Mouse (Mus musculus) embryo, embryonic 9.5 days (tissue): ENCODE measurements around the gene Itih2.
A peak's percentile ranks its signal among the peaks of the same experiment; 100 is the strongest.

Experiments used
- DNase-seq: peaks from one replicate; pipeline ENCODE4 v3.0.0-alpha.2; 2017; ENCODE audit errors: extremely low spot score

The Itih2 gene

DNA sequence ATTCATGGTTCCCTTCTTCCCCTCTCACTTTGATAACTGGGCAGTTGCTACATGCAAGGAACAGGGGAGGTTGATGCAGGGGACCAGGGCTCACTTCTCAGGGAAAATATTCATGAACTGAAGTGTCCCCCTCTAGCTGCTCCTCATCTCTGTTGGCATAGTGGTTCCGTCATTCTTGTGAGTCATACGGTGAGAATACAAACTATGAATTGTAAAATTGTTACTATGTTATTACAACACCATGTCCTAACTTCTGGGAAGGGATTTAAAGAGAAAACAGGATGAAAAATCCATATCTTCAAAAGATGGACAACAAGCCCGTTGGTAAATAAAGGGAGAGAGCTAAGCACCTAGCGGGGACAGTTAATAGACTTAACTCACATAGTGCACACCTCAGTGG lies at the start of gene Itih2:
Gene Itih2, minus strand, starts transcription at position 101 of the 400 bp plus-strand sequence.
- DNase-seq: no peak

DNA sequence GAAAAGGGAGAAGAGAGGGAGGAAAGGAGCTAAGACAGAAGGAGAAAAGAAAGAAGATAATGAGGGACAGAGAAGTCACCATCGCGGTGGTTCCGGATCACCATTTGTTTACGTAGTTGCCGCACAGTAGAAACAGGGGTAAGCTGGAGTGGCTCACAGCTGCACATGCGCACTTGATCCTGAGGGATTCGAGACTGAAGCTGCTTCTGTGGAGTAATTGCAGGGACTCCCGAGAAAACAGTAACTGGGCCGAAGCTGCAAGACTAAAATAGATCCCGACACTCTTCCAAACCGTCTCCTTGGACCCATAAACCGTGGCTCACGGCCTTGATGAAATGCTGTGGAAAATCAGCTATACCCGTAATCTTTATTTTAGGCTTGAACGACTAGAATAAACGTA lies 38.8 kb upstream of the Itih2 start:
- DNase-seq: no peak

DNA sequence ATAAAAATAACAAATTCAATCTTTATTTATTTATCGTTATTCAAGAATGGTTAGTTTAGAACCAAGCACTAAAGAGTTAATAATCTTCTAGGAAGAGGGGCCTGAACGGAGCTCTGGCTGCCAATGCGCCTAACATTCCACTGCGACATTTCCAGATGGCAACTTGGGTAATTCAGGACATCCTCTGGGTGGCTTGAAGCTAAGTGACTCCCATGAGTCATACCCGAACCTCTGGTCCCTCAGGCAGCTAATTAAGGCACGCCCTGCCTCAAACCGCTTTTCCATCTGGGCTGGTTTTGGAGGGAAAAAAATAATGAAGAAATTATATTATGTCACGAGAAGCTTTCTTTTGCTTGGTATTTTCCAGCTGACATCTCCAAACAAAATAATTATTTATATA lies 36.8 kb upstream of the Itih2 start:
- DNase-seq: no peak

DNA sequence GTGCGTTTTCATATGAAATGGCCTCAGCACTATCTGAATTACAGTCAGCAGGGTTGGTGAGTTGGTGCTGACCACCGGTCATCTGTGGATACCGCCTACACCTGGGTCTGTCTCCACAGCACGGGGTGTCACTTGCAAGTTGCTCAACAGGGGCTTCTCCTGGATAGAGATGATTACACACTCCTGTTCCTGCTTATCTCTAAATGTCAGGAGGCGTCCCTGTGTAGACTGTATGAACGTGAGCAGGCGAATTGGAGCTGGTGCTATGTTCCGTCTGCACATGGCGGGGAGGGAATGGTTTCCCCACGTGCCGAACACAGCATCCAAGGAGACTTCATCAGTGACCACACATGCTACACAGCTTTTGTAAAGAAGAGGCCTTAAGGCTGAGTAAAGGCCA lies 36.1 kb upstream of the Itih2 start:
- DNase-seq: no peak

DNA sequence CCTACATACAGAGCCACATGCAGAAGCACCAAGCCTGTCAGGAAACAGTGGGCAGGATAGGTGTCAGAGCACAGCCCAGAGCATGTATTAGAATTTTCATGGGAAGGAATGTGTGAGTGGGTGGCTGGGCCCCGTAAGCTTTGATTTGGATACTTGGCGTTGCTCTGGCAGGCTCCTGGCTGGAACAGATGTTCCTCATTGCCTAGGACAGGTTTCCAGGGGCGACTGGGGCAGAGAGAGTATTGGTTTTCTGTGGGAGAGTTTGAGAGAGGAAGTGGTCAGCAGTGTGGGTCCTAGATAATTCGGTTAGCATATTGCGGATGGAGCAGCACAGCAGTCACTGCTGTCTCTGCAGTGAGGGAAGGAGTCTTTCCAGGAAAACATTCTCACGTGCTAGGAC lies 35.4 kb upstream of the Itih2 start:
- DNase-seq: no peak

DNA sequence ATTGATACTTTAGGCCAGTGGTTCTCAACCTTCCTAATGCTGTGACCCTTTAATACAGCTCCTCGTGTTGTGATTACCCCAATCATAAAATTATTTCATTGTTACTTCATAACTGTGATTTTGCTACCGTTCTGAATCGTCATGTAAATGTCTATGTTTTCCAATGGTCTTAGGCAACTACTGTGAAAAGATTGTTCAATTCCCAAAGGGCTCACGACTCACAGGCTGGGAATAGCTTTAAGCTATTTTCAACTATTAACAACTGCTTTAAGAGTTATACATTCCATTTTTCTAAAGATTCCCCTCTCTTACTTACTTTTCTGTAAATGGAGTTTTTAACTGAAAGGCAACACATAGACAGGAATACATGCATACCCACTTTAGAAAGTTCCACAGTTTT lies 30.8 kb upstream of the Itih2 start:
- DNase-seq: no peak

DNA sequence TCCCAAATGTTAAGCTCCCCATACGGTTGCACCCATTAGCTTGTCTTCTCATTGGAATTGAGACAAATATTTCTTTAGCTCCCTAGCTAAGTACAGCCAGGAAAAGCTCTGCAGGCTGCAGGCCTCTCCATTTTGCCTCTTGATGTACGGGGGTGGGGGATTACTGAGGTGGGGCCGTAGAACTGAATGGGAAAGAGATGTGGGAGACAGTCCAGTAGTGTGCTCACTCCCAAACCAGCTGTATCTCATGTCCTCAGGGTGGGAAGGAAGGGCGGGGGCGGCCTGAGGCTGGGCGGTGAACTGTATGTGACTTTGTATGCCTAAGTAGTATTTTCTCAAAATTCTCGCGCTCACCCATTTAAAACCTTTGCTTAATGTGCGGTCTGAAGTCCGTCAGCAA lies 26.0 kb upstream of the Itih2 start:
- no peak for DNase-seq

DNA sequence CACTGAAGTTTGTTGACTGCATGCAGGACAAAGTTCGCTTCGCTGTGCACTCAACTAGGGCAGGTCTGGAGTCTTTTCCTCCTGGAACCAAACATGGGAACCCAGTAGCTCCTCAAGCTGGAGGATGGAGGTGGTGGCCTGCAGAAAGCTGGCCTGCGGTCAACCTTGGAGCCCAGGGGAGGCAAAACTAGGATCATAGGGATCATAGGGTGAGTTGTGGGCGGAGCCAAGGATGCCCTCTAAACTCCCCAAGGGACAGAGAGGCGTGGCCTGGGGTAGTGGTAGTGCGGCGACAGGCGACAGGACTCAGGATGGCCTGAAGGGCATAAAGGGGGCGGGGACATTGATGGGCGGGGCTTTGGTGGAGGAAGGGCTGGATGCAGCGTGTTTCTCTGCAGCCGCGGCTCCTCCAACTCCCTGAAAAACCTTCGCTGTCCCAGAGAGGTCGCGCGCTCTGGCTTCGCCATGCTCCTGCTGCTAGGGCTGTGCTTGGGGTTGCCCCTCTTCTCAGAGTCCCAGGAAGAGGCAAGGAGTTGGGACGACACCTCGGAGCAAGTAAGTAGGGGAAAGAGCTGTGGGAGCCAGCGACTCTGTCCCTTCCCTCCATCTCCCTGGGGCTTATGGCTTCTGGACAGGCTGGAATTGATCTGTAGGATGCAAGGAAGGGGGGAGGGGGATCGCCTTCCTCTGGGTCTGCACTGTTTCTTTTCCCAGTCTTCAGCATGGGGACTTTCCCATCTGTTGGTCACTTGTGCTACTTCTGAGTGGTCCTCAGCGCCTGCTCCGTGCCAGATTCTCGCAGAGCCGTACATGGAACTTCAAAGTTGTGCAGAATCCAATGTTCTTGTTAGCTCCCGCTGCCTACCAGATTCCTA lies 22.2 kb upstream of the Itih2 start, which contains the start of gene Itih5:
Gene Itih5, plus strand, starts transcription at position 371 of the 875 bp plus-strand sequence.
- DNase-seq: peak; percentile 86

DNA sequence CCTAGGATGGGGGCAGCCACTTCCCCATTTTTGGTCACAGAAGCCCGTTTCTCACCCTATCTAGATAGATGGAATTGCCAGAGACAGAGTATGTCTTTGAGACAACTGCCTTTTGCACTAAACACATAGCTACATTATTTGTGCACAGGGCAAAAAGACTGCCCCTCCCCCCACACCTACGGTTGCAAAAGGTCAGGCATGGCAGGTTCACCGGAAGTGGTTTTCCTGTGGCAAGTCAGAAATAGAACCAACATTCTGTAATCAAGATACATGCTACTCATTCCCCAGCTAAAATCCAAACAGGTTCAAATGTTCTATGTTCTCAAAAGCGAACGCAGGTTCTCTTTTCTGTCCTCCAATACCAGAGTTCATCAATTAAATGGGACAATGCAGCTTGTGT lies 21.4 kb upstream of the Itih2 start:
- DNase-seq: no peak

DNA sequence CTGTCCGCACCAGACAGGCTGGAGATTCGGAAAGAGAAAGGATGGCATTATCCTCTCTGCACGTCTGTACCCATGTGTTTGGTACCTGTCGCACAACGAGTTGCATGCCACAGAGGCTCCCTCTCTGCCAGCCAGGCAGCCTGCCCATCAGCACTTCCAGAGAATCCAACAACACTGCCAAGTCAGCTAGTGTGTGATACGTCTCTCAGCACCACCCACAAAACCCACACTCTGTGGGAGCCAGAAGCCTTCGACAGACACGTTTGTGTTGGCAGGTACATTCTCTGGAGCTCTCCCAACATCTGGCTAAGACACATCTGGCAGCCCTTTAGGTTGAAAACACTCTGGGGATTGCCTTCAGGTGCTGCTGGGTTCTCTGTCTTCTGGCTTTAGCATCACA lies 16.0 kb upstream of the Itih2 start:
- no peak for DNase-seq

DNA sequence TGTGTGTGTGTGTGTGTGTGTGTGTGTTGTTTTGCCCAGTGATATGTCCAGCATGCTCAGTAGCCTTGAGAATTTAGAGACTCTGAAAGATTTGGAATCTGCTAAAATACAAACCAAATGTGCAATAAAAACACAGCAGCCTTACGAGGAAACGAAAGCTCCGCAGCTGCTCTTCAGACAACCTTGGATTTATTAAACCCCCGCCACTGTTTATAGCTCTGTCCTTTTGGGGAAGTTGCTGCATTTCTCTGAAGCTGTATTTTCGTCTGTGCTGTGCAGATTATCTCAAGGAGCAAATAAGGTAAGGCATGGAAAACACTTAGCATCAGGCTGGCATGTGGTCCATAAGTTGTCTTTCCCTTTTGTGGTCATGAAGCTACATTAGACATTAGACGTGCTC lies 14.3 kb upstream of the Itih2 start:
- no peak for DNase-seq

DNA sequence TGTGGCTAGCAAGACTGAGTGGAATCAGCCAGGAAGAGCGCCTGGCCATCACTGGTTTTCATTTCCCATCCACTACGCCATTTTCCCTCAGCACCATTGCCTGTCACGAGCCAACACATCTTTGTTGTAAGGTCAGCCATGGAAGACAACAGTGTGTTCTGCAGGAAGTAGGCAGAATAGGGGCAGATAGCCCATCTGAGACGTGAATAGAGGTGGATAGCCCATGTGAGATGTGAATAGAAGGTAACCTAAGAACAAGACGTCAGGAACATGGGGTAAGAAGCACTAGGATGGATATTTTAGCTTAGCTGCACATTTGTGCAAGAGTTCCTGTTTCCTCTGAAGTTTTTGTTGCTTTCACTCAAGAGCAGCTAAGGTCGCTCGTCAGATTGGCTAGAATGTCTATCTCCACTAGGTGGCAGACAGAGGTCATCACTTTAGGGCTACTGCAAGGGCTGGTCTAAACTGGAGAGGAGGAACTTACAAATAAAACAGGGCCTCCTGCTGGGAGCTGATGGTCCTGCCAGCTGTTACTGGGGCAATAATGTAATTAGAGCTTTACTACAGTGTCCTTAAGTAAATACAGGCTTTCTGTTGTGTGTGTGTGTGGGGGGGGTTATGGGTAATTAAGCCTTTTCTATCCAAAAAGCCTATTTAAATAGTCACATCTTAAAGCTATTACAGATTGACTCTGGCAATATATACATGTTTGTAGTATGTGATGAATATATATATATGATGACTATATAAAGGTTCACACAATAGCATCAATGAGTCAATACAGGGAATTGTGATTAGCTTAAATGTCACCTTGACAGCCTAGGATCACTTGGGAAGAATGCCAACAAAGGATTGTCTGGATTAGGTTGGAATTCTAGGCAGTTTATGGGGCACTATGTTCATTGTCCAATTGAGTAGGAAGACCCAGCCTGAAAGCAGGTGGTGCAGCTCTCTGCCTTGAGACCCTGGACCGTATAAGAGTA lies 11.6 kb upstream of the Itih2 start:
- peak; percentile 80 for DNase-seq

DNA sequence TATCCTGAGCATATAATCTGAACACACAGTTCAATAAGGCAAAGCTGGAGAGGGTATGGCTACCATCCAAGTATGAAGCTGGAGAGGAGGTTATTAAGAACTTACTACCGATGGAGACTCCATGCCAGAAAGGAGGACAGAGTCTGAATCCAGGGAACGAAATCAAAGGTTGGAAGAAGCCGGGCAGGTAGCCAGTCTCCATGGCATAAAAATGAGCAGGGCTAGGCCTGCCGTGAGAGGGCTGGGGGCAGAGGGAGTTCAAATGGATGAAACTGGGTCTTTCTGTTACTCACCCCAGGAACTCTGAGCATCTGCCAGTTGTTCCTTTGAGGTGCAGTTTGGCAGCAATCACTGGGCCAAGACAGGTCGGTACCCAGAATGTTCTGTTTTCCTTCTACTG lies 9.3 kb upstream of the Itih2 start:
- DNase-seq: no peak

DNA sequence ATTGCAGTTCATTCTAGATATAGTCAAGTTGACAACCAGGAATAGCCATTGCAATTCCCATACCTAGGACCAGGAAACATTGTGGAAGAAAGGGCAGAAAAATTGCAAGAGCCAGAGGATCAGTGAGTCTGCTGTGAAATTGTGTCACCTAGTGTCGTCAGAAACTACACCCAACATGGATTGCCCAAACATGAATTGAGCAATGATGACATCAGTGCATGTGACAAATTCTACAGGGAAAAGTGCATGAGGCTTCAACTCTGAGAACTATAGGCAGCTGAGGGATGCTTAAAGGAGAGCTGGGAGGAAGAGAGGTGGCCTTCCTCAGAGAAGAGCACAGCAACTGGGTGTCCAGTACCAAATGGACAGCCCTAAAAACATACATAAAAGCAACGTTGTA lies 6.1 kb upstream of the Itih2 start:
- no peak for DNase-seq

DNA sequence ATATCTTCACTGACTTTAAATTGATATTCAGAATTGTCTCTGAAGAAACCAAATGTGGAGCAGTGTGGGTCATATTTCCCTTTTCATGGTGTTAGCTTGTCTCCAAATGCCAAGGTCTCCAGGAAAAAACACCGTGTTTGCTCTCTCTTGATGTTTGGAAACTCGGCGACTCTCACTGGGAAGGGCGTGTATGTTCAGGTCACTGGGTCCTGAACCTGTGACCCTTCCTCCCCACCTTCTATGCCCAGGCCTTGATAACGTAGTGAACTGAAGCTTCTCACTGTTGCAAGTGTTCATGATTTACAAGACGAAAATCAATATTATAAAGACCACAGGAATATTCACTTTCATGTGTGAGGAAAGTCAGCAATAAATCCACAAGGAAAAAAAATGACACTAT lies 2.7 kb upstream of the Itih2 start:
- no peak for DNase-seq

DNA sequence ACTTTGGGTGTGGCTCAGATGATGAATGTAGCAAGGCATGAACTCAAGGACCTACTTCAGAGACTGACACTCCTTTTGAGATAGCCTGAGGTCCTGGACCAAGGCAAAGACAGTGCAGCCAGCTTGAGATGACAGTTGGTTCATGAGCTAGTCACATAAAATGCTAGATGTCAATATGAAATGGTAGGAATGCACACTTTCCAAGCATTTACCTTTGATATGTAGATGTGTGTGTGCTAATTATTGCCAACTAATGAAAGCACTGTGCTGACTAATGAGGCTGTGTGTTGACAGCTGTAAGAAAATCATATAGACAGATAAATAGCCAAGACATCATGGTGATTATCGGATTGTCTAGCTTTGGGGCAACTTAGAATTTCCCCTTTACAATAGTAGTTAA lies 932 bp upstream of the Itih2 start:
- no peak for DNase-seq

DNA sequence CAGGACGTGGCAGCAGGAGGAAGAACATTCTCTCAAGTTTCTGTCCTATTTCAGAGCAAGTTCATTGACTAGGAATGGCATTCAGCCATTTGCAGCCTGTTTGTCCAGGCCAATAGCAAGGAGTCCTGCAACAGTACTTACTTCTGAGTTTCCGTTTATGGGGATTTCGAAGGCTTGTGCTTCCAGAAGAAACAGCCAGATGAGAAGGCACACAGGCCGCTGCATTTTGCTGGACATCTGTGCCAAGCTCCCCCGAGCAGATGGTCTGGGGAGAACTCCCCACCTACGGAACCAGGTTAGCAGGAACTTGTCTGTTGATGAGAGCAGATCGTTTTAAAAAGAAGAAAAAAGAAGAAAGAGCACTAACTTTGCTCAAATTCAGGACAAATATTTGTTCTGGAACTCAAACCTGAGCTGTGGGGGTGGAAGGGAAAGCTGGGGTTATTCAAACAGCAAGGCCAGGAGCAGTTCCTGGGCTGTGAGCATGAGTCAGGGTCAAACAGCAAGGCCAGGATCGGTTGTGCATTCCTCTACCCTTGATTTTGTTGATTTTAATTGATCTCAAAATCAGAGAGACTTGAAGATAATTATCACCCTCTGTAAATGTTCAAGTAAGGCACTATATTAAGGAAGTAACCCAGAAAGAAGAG lies 730 bp downstream of the Itih2 start:
- no peak for DNase-seq

DNA sequence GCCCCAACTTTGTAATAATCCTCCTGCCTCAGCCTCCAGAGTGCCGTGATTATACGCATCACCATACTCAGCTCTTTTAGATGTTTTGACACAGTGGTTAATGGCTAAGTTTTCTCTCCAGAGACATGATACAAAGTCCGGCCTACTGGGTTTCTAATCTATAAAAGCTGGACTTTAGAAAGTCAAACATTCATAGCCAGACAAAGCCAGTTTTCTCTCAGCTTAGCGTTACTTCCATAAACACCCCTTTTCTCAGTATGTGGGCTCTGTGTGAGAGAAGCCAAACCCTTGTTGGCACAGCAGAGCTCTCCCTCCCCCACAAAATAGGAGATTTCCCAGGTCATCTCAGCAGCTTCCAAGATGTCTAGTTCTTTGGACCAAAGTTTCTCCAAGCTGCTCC lies 2.6 kb downstream of the Itih2 start:
- DNase-seq: no peak

DNA sequence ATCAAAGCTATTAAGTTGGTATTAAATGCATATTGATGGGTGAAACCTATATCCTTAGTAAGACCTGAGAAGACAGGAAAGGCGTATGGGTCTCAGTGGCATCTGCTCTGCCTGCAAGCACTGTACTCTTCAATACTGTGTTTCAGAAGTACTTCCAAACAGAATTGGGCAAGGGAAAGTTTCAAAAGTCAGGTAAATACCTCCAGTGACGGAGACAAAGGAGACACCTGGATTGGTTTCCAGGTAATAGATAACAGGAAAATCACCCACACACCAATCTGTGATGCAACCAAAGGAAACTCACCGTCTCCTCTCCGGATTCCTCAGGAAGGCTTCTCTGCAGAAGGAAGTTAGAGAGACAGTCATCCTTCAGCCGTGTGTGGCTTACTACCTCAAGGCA lies 3.7 kb downstream of the Itih2 start:
- no peak for DNase-seq

DNA sequence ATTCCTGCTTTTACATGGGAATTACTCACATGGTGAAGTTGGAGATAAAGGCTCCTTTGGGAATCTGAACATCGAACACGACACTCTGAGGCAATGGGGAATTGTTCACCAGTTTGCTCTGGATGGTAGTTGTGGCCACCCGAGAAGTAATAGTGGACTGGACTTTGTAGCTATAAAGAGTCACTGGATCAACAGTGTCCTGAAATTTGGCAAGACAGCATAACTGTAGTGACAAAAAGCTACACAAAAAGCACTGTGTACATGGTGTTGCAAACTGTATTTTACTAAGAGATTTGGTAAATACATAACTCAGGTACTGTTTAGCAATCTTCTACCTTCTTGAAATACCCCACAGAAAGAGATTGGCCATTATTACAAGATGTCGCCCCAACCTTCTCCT lies 5.1 kb downstream of the Itih2 start:
- DNase-seq: no peak

DNA sequence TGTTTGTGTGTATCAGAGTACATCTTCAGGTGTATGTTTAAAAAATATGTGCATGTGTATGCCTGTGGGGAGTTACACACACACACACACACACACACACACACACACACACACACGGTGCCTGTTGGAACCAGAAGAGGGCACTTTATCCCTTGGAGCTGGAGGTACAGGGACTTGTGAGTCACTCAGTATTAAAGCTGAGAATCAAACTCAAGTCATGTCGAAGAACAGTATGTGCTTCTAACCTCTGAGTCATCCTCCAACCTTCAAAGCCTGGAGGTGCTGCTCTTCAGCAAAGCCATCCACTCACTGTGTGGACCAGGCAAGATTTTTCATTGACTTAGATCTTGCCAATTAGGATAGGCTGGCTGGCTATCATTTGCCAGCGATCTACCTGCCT lies 9.4 kb downstream of the Itih2 start:
- DNase-seq: no peak

DNA sequence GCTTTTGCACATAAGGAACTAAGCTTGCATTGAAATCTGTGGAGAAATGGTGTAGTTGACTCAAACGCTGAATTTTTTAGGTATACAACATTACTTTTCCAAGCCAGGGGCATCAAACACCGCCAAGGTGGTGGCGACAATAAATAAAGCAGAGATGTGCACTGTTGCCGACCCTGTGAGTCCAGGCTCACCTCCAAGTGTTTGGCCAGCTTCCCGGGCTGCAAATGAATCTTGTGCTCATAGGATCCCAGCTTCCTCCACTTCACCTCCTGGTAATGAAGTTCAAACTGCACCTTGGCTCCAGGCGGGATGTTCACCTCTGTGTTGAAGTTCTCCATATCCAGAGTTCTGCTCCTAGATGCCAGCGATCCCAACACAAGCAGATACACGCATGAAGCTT lies 11.9 kb downstream of the Itih2 start:
- DNase-seq: no peak
